Mouse (Mus musculus) adrenal gland, adult 18-20 months (tissue): Measurements from ENCODE around the gene Enpep. TPM values are rescaled to one million over a fixed set of nuclear protein-coding genes. Genes with fewer than 3 reads are reported as not detected.

ENCODE experiments used
- total RNA-seq, 2 experiments: library from RNA; stranded (reverse); gene quantifications; 1 replicate in 1 of 2; 2 replicates in 1 of 2; pipeline ENCODE4 v1.2.3; 2021

The Enpep gene
- total RNA-seq, 2 experiments from 2014 or later: 12.8 to 17.4 TPM

Other genes starting within 250 kb of the Enpep start
- under 1 TPM in 1 of 2 experiments, not detected in 1; 0.35 TPM for gene Pitx2, start 132.8 kb downstream of the Enpep start, total RNA-seq
- gene Elovl6, start 199.6 kb upstream of the Enpep start, total RNA-seq: 100 to 1,000 TPM; 124 to 187 TPM